Mouse (Mus musculus) embryonic facial prominence, embryonic 15.5 days (tissue): ENCODE measurements around the gene Kcnn3. TPM values are rescaled to one million over a fixed set of nuclear protein-coding genes. Genes with fewer than 3 reads are reported as not detected.

Experiments used
- ATAC-seq: fragments of 200-750 bp; cut with Nextera tagmentation; 2 replicates; pipeline ENCODE4 v1.8.0; 2017; ENCODE audit warnings: low read depth, moderate TSS enrichment; ENCODE audit not compliant: insufficient number of reproducible peaks, low FRiP score, low TSS enrichment
- H3K27ac ChIP-seq: fragments of 300-500 bp; sonication (generic); replicated peaks from 2 replicates; pipeline ENCODE4 v1.5.1; 2015; ENCODE audit warnings: mild to moderate bottlenecking, inconsistent platforms
- H3K27me3 ChIP-seq: fragments of 300-500 bp; sonication (generic); 2 replicates; pipeline ENCODE4 v1.6.1; 2015; ENCODE audit warnings: inconsistent platforms
- H3K36me3 ChIP-seq: fragments of 300-500 bp; sonication (generic); 2 replicates; pipeline ENCODE4 v1.6.1; 2015; ENCODE audit warnings: mild to moderate bottlenecking, inconsistent platforms
- H3K4me1 ChIP-seq: fragments of 300-500 bp; sonication (generic); 2 replicates; pipeline ENCODE4 v1.6.1; 2015; ENCODE audit warnings: inconsistent platforms
- H3K4me2 ChIP-seq: fragments of 300-500 bp; sonication (generic); replicated peaks from 2 replicates; pipeline ENCODE4 v1.6.1; 2015; ENCODE audit warnings: mild to moderate bottlenecking, inconsistent platforms
- H3K4me3 ChIP-seq: fragments of 300-500 bp; sonication (generic); replicated peaks from 2 replicates; pipeline ENCODE4 v1.5.1; 2015; ENCODE audit warnings: mild to moderate bottlenecking, inconsistent platforms
- H3K9ac ChIP-seq: fragments of 300-500 bp; sonication (generic); 2 replicates; pipeline ENCODE4 v1.6.1; 2015; ENCODE audit warnings: inconsistent platforms
- H3K9me3 ChIP-seq: fragments of 300-500 bp; sonication (generic); replicated peaks from 2 replicates; pipeline ENCODE4 v1.6.1; 2016; ENCODE audit warnings: inconsistent platforms
- WGBS: fragments of 180-500 bp; shearing (Covaris S2); methylation state at CpG from one replicate; pipeline ENCODE4 v1.1.7; 2015; 5-methylcytosine and 5-hydroxymethylcytosine counted together
- polyA plus RNA-seq: library from polyadenylated mRNA; unstranded; fragments of >200 nt; fragmentation: Nextera tagmentation; extraction: Ambion mirVana; gene quantifications from 2 replicates; pipeline ENCODE4 v1.2.1, GENCODE M21; 2015

Gene Kcnn3
- polyA plus RNA-seq, 1 experiment from 2014 or later, result 2.7 TPM

GRCm38 (mm10) chr3:89520618-89521502 lies 896 bp downstream of the Kcnn3 start:
- Histone ChIP-seq H3K9ac (peak overlapping the region; percentile 23), H3K4me2 (peak overlapping the region; percentile 91), H3K4me3 (peak overlapping the region; percentile 44), H3K27ac (no peak overlapping the region), H3K4me1 (peaks cover 38% of the 10 kb centered on the region), H3K9me3 (peaks cover 6% of the 10 kb centered on the region; the same call in 1 of the 2 replicates), H3K27me3 (peaks cover 18% of the 10 kb centered on the region; the same call in 1 of the 2 replicates), H3K36me3 (no peaks in the 10 kb centered on the region)
- 3% methylated on average over 25 of the region's 25 CpGs for WGBS
- 0 out of 2 replicates have a peak, but pooled peaks have one; percentile 5 for ATAC-seq

DNA sequence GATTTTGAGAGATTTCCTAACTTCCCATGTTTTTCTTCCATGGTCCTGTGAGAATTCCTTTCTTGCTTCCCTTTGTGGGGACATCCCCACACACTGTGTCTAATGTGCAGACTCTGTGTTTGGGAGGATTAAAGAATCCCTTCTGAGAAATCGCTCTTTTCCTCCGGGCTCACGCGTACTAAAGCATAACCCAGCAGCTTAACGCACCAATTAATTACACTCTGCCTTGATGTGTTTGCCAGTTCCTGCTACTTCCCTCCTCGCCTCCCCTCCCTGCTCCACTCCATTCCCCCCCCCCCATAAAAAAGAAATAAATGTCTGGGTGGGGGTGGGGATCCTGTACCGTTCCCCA lies 1.5 kb downstream of the Kcnn3 start:
- H3K27me3 ChIP-seq, result peaks cover 18% of the 10 kb centered on the region; the same call in 1 of the 2 replicates
- peak overlapping the region; percentile 44 for H3K4me3 ChIP-seq
- peaks cover 3% of the 10 kb centered on the region; the same call in 1 of the 2 replicates for H3K9me3 ChIP-seq
- ATAC-seq, result no peak
- H3K27ac ChIP-seq, result no peak overlapping the region
- H3K4me1 ChIP-seq, result peaks cover 40% of the 10 kb centered on the region
- WGBS, result 7% methylated on average over 7 of the region's 7 CpGs
- no peaks in the 10 kb centered on the region for H3K36me3 ChIP-seq
- no peak overlapping the region for H3K9ac ChIP-seq
- peak overlapping the region; percentile 91 for H3K4me2 ChIP-seq

DNA sequence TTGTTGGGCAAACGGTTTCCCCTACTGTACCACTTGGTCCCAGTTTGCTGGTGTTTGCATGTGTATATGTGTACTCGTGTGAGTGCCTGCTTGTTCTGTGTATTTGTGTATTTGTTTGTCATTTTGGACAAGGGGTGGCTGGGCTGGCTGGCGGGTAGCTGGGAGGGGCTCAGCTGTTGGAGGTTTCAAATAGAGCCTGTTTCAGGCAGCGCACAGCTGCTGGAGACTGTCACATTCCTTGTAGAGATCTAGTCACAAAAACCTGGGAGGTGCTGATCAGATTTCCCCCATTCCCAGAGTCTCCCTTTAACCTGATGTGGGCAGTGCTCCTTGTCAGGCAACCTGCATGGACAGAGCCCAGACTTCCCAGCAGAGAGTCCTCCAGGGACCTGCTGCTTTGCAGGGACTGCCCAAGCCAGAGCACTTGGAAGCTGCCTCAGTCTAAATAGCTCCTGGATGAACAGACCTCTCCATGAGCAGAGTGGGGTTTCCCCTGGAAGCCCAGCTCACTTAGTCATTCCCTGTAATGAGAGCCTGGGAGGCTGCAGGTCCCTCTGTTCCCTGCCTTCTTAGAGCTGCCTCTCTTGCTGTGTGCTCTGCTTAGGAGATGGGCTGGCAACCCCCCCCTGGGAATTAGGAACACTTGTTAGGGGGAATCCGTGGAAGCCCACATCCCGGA lies 2.6 kb downstream of the Kcnn3 start:
- Histone ChIP-seq H3K4me2 (peak overlapping the region; percentile 91), H3K27ac (peak overlapping the region; percentile 58; the same call in 1 of the 2 replicates), H3K9ac (no peak overlapping the region), H3K27me3 (peaks cover 18% of the 10 kb centered on the region; the same call in 1 of the 2 replicates), H3K4me1 (peaks cover 43% of the 10 kb centered on the region), H3K9me3 (no peaks in the 10 kb centered on the region), H3K4me3 (peak overlapping the region; percentile 44), H3K36me3 (no peaks in the 10 kb centered on the region)
- WGBS, result 17% methylated on average over 6 of the region's 6 CpGs
- peak; percentile 25; the same call in 1 of the 2 replicates for ATAC-seq

DNA sequence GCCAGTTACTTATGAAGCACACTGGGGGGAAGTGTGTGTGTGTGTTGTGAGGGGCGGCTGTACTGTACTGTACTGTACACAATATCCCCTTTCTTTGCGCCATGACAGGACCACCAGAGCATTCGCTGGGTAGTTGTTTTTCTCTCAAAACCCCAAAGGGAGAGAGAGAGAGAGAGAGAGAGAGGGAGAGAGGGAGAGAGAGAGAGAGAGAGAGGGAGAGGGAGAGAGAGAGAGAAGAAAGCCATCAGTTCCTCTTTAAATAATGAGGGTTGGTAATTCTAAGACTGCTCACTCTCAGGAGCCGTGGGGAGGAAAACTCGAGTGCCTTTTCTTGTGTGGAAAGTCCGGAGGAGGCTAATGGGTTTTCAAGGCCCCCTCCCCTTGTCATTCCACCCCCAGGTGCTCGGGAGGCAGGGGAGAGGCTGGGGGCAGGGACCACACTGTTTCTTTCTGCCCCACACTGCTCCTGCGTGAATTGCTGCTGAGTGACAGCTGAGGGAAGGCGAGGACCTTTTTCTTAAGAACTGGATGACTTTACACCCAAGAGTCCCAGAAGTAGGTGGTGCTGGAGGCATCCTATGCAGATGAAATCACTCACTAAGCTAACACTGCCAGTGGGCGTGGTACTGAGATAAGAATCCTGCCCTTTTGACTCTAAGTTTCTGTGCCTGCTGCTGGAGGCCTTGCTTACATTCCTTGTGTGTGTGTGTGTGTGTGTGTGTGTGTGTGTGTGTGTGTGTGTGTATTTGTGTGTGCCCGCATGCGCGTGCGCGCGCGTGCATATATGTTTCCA lies 6.5 kb downstream of the Kcnn3 start:
- Histone ChIP-seq H3K27me3 (0 out of 2 replicates have a peak, but pooled peaks cover 18% of the 10 kb centered on the region), H3K9ac (no peak overlapping the region), H3K9me3 (no peaks in the 10 kb centered on the region), H3K4me2 (0 out of 2 replicates have a peak overlapping the region, but pooled peaks have one; percentile 12), H3K4me3 (no peak overlapping the region), H3K36me3 (no peaks in the 10 kb centered on the region), H3K4me1 (peaks cover 21% of the 10 kb centered on the region), H3K27ac (no peak overlapping the region)
- WGBS, result 55% methylated on average over 17 of the region's 17 CpGs
- ATAC-seq, result no peak

DNA sequence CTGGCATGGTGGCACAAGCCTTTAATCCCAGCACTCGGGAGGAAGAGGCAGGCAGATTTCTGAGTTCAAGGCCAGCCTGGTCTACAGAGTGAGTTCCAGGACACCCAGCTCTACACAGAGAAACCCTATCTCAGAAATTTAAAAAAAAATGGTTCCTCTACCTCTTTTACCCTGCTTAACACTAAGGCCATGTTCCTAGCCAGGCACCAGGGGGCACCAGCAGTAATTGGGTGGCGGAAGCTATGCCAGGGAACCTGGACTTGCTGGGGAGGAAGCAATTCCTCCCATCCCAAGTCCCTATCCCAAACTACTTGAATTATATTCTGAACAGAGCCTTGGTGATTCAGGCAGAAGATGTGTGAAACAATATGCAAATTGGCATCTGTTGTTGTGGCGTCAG lies 9.8 kb downstream of the Kcnn3 start:
- 77% methylated on average over 3 of the region's 3 CpGs for WGBS
- H3K9ac ChIP-seq, result no peak overlapping the region
- no peak overlapping the region for H3K4me2 ChIP-seq
- H3K27me3 ChIP-seq, result no peaks in the 10 kb centered on the region
- no peak for ATAC-seq
- no peak overlapping the region for H3K4me3 ChIP-seq
- no peaks in the 10 kb centered on the region for H3K36me3 ChIP-seq
- peaks cover 8% of the 10 kb centered on the region; the same call in 1 of the 2 replicates for H3K4me1 ChIP-seq
- H3K9me3 ChIP-seq, result no peaks in the 10 kb centered on the region
- H3K27ac ChIP-seq, result no peak overlapping the region

DNA sequence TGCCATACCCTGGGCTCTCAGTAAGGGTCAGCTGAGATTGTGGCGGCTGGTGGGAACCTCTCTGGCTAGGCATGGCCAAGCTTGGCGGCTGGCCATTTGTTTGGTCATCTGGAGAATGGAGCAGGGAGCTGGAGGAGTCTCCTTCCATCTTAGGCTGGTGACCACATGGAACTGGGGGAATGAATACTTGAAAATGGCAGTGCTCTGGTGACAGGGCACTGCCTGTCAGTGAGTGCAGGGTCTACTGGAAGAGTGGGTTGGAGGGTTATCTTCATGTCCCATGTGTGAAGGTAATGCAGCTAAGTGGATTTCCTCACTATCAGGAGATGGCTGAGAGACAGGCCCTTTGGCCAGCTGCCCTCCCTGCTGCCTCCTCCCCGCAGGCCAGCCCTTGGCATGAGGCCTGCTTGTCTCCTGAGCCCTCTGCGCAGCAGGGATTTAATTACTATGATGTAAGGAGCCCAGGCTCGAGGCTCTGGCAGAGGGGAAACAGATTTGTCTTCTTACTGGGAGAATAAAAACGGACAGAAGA lies 14.7 kb downstream of the Kcnn3 start:
- no peak overlapping the region for H3K9ac ChIP-seq
- H3K9me3 ChIP-seq, result no peaks in the 10 kb centered on the region
- 44% methylated on average over 6 of the region's 6 CpGs for WGBS
- 0 out of 2 replicates have a peak, but pooled peaks cover 7% of the 10 kb centered on the region for H3K4me1 ChIP-seq
- H3K36me3 ChIP-seq, result no peaks in the 10 kb centered on the region
- H3K4me2 ChIP-seq, result no peak overlapping the region
- H3K4me3 ChIP-seq, result no peak overlapping the region
- H3K27me3 ChIP-seq, result no peaks in the 10 kb centered on the region
- ATAC-seq, result peak; percentile 63; the same call in 1 of the 2 replicates
- H3K27ac ChIP-seq, result no peak overlapping the region

- ATAC-seq, result no peak
- H3K4me2 ChIP-seq, result no peak overlapping the region
- no peaks in the 10 kb centered on the region for H3K9me3 ChIP-seq
- no peak overlapping the region for H3K27ac ChIP-seq
- 89% methylated on average over 2 of the region's 2 CpGs for WGBS
- no peaks in the 10 kb centered on the region for H3K27me3 ChIP-seq
- H3K4me3 ChIP-seq, result no peak overlapping the region
- H3K36me3 ChIP-seq, result no peaks in the 10 kb centered on the region
- no peak overlapping the region for H3K9ac ChIP-seq
- peaks cover 12% of the 10 kb centered on the region for H3K4me1 ChIP-seq
These were observed 15.2 kb downstream of the Kcnn3 start for GRCm38 (mm10) chr3:89535147-89535546.

DNA sequence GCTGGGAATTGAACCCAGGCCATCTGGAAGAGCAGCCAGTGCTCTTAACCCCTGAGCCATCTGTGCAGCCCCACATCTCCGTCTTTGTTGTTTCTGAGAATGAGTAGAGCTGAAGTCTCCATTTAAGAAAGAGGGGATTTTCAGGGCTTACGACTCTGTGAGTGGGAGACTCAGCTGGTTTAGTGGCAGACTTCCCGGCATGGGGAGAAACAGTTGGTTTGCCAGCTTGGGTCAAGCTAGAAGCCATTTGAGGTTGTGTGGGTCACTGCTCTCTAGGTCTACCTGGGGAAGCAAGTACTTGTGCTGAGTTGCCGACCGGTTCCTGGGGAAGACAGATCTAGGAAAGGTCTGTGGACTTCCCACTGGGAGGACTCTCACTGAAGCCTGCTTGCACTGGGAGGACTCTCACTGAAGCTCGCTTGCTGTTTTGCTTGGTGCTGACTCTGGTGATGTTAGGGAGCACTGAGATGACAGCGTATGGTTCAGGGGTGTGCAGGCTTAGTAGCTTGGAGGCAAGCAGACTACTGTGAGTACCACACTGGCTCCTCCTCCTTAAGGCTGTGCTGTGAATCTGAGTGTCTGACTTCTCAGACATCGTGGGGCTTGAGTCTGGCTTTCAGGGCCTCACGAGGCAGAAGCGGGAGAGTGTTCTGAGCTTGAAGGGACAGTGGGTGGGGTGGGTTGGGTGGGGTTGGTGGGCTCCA lies 19.2 kb downstream of the Kcnn3 start:
- Histone ChIP-seq H3K4me2 (no peak overlapping the region), H3K36me3 (no peaks in the 10 kb centered on the region), H3K9ac (no peak overlapping the region), H3K27me3 (no peaks in the 10 kb centered on the region), H3K4me1 (peaks cover 18% of the 10 kb centered on the region), H3K9me3 (no peaks in the 10 kb centered on the region), H3K27ac (no peak overlapping the region), H3K4me3 (no peak overlapping the region)
- WGBS, result 81% methylated on average over 10 of the region's 10 CpGs
- no peak for ATAC-seq

GRCm38 (mm10) chr3:89539740-89540370 lies 19.9 kb downstream of the Kcnn3 start:
- H3K4me3 ChIP-seq, result no peak overlapping the region
- peak overlapping the region; percentile 39 for H3K27ac ChIP-seq
- H3K9ac ChIP-seq, result no peak overlapping the region
- no peaks in the 10 kb centered on the region for H3K36me3 ChIP-seq
- no peak overlapping the region for H3K4me2 ChIP-seq
- no peaks in the 10 kb centered on the region for H3K9me3 ChIP-seq
- ATAC-seq, result peak; percentile 59; the same call in 1 of the 2 replicates
- H3K27me3 ChIP-seq, result no peaks in the 10 kb centered on the region
- peaks cover 14% of the 10 kb centered on the region for H3K4me1 ChIP-seq
- WGBS, result 49% methylated on average over 9 of the region's 9 CpGs

DNA sequence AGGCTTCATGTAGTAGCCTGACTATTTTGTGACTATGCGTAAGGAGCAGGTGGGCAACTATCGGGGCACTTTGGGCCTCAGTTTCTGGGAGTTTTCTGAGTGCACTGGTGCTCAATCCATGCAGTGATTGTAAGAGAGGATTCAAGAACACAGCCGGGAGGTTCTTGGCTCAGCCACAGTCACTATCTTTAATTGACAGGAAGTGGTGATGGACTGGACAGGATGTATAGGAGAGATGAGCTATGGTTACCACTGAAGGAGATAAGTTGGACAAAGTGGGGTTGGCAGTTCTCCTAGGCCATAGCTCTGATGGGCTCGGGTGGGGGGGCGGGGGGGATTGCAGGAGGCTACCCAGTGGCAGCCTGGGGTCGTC lies 20.4 kb downstream of the Kcnn3 start:
- Histone ChIP-seq H3K9ac (no peak overlapping the region), H3K4me3 (no peak overlapping the region), H3K4me2 (no peak overlapping the region), H3K27me3 (no peaks in the 10 kb centered on the region), H3K36me3 (no peaks in the 10 kb centered on the region), H3K9me3 (no peaks in the 10 kb centered on the region), H3K4me1 (peaks cover 11% of the 10 kb centered on the region), H3K27ac (no peak overlapping the region)
- no peak for ATAC-seq
- WGBS, result 76% methylated on average over 6 of the region's 6 CpGs
